Mouse (Mus musculus): ENCODE data around the gene Gabrg3. TPM values are rescaled to one million over a fixed set of nuclear protein-coding genes. Genes with fewer than 3 reads are reported as not detected.

Gabrg3 gene
- polyA plus RNA-seq, 1 experiment from 2014 or later, result 0.78 TPM

DNA sequence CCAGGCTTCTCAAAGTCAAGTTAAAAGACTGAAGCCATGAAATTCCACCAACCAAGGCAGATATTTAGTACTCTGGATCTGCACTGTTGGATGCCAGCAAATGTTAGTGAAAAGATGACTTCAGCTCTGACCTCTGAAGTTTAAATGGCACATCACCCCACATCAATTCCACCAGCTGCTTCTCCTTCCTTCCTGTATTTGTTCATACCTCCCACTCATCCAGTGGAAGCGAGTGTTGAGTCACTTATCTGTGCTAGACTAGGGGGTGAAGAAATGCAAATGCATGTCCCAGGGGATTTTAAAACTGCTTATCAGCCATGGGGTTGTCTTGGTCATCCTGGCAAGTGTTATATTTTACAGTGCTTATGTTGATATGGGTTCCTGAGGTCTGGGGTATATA is 79.7 kb downstream of the Gabrg3 start:
- 33% methylated on average over 1 of the region's 1 CpGs for WGBS
- ATAC-seq (ENCODE audit: insufficient number of reproducible peaks, insufficient read depth, low FRiP score, low read depth), result no peak
- no peak overlapping the region for H3K4me2 ChIP-seq (ENCODE audit: low read length)
- no peak overlapping the region for H3K27ac ChIP-seq (replicated peaks in 1 of 2; ENCODE audit: control insufficient read depth in 1 of 2, insufficient read depth in 1 of 2, low read depth in 2 of 2, low read length in 2 of 2)
- no peak overlapping the region for H3K9ac ChIP-seq (ENCODE audit: low read length)
- H3K27me3 ChIP-seq (ENCODE audit: control insufficient read depth, insufficient read depth, low read length), result no peaks in the 10 kb centered on the region
- no peak overlapping the region for H3K4me3 ChIP-seq (ENCODE audit: control insufficient read depth in 1 of 2, insufficient read depth in 1 of 2, low read depth in 1 of 2, low read length in 2 of 2)
- no peaks in the 10 kb centered on the region for H3K36me3 ChIP-seq (ENCODE audit: control insufficient read depth, insufficient read depth, low read length)
- H3K4me1 ChIP-seq (ENCODE audit: control insufficient read depth in 2 of 2, insufficient read depth in 2 of 2, low read length in 2 of 2), result no peaks in the 10 kb centered on the region
- no peaks in the 10 kb centered on the region for H3K9me3 ChIP-seq (ENCODE audit: control insufficient read depth, low read length)

DNA sequence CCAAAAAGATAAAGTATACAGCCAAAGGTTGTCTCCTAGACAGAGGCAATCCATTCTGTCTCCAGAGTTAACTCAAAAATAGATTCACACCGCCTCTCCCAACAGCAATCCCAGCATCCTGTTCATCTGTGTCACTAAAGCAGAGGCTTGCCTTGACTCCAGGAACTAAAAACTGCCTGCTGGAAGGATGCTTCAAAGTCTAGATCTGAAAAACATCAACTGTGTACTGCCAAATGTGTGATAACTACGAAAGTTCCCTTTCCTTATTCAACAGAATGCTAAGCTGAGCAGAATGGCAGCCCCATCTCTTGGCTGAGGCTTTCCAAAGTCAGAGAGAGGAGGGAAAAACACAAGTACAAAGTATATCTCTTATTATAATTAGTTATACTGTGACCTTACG is 90.3 kb downstream of the Gabrg3 start:
- H3K4me3 ChIP-seq (ENCODE audit: control insufficient read depth in 1 of 2, insufficient read depth in 1 of 2, low read depth in 1 of 2, low read length in 2 of 2), result no peak overlapping the region
- H3K36me3 ChIP-seq (ENCODE audit: control insufficient read depth, insufficient read depth, low read length), result no peaks in the 10 kb centered on the region
- no peaks in the 10 kb centered on the region for H3K27me3 ChIP-seq (ENCODE audit: control insufficient read depth, insufficient read depth, low read length)
- no peak for ATAC-seq (ENCODE audit: insufficient number of reproducible peaks, insufficient read depth, low FRiP score, low read depth)
- no peaks in the 10 kb centered on the region for H3K4me1 ChIP-seq (ENCODE audit: control insufficient read depth in 2 of 2, insufficient read depth in 2 of 2, low read length in 2 of 2)
- H3K9ac ChIP-seq (ENCODE audit: low read length), result no peak overlapping the region
- no peaks in the 10 kb centered on the region for H3K9me3 ChIP-seq (ENCODE audit: control insufficient read depth, low read length)
- H3K27ac ChIP-seq (replicated peaks in 1 of 2; ENCODE audit: control insufficient read depth in 1 of 2, insufficient read depth in 1 of 2, low read depth in 2 of 2, low read length in 2 of 2), result no peak overlapping the region
- H3K4me2 ChIP-seq (ENCODE audit: low read length), result no peak overlapping the region
- 64% methylated on average over 3 of the region's 3 CpGs for WGBS

DNA sequence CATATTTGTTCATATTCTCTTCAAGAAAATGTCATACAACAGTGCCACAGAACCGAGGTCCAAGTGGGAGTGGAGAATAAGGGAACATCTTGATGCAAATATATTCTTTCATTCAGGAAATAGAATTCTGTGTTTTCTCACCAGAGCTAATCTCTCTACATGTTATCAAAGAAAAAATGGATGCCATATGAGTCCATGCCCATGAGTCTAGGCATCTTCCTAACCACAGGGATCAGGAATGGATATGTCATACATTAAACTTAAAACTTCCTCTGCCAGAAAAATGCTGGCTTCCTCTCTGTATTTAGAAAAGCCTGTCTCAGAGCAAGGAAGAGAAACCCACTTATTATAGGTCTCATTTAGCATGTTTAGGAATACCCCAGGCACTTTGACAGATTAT is 92.9 kb downstream of the Gabrg3 start:
- Histone ChIP-seq H3K4me2 (ENCODE audit: low read length) (no peak overlapping the region), H3K9me3 (ENCODE audit: control insufficient read depth, low read length) (no peaks in the 10 kb centered on the region), H3K4me3 (ENCODE audit: control insufficient read depth in 1 of 2, insufficient read depth in 1 of 2, low read depth in 1 of 2, low read length in 2 of 2) (no peak overlapping the region), H3K36me3 (ENCODE audit: control insufficient read depth, insufficient read depth, low read length) (no peaks in the 10 kb centered on the region), H3K4me1 (ENCODE audit: control insufficient read depth in 2 of 2, insufficient read depth in 2 of 2, low read length in 2 of 2) (no peaks in the 10 kb centered on the region), H3K27ac (replicated peaks in 1 of 2; ENCODE audit: control insufficient read depth in 1 of 2, insufficient read depth in 1 of 2, low read depth in 2 of 2, low read length in 2 of 2) (no peak overlapping the region), H3K27me3 (ENCODE audit: control insufficient read depth, insufficient read depth, low read length) (no peaks in the 10 kb centered on the region), H3K9ac (ENCODE audit: low read length) (no peak overlapping the region)
- 56% methylated on average over 1 of the region's 1 CpGs for WGBS
- ATAC-seq (ENCODE audit: insufficient number of reproducible peaks, insufficient read depth, low FRiP score, low read depth), result no peak

DNA sequence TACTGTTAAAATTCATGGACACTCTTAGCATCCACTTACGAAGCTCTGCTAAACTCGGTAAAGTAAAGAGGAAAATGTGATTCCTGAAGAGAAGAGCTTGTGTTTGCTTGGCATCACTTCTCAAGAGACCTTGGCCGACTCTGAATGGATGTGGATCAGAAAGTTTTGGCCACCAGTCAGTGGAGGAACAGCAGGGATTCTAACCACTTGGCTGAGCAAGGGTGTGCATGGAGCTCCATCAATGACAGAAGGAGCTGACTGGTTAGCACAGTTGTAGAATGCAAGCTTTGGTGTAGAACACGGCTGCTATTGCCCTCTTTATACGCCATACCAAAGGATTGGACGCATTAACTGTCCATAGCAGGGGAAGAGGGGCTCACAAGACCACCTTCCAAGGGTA is 93.4 kb downstream of the Gabrg3 start:
- WGBS, result 77% methylated on average over 6 of the region's 6 CpGs
- no peak overlapping the region for H3K4me3 ChIP-seq (ENCODE audit: control insufficient read depth in 1 of 2, insufficient read depth in 1 of 2, low read depth in 1 of 2, low read length in 2 of 2)

DNA sequence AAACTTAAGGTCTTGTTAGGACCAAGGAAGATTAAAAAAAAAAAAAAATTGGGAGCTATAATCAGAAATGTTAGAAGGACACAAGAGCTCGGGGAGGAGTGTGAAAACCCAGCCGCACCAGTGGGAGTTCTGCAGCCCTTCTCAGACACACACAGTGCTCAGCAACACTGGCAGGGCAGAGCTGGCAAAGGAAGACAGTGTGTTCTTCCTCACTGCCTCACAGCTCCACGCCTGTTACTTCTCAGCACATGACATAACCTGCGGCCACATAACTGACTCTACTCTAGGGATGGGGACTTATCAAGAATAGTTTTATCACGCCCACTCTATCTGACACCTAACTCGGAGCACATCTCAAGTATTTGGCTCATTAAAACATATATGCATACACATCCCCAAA is 103.8 kb downstream of the Gabrg3 start:
- H3K27ac ChIP-seq (replicated peaks in 1 of 2; ENCODE audit: control insufficient read depth in 1 of 2, insufficient read depth in 1 of 2, low read depth in 2 of 2, low read length in 2 of 2), result no peak overlapping the region
- no peaks in the 10 kb centered on the region for H3K9me3 ChIP-seq (ENCODE audit: control insufficient read depth, low read length)
- H3K4me2 ChIP-seq (ENCODE audit: low read length), result no peak overlapping the region
- H3K9ac ChIP-seq (ENCODE audit: low read length), result no peak overlapping the region
- no peaks in the 10 kb centered on the region for H3K4me1 ChIP-seq (ENCODE audit: control insufficient read depth in 2 of 2, insufficient read depth in 2 of 2, low read length in 2 of 2)
- WGBS, result 67% methylated on average over 6 of the region's 6 CpGs
- no peak overlapping the region for H3K4me3 ChIP-seq (ENCODE audit: control insufficient read depth in 1 of 2, insufficient read depth in 1 of 2, low read depth in 1 of 2, low read length in 2 of 2)
- no peaks in the 10 kb centered on the region for H3K27me3 ChIP-seq (ENCODE audit: control insufficient read depth, insufficient read depth, low read length)
- H3K36me3 ChIP-seq (ENCODE audit: control insufficient read depth, insufficient read depth, low read length), result no peaks in the 10 kb centered on the region
- no peak for ATAC-seq (ENCODE audit: insufficient number of reproducible peaks, insufficient read depth, low FRiP score, low read depth)

More for the DNA sequence above, 93.4 kb downstream of the Gabrg3 start:
- Histone ChIP-seq H3K27ac (replicated peaks in 1 of 2; ENCODE audit: control insufficient read depth in 1 of 2, insufficient read depth in 1 of 2, low read depth in 2 of 2, low read length in 2 of 2) (no peak overlapping the region), H3K36me3 (ENCODE audit: control insufficient read depth, insufficient read depth, low read length) (no peaks in the 10 kb centered on the region), H3K9ac (ENCODE audit: low read length) (no peak overlapping the region), H3K4me1 (ENCODE audit: control insufficient read depth in 2 of 2, insufficient read depth in 2 of 2, low read length in 2 of 2) (no peaks in the 10 kb centered on the region), H3K4me2 (ENCODE audit: low read length) (no peak overlapping the region), H3K9me3 (ENCODE audit: control insufficient read depth, low read length) (no peaks in the 10 kb centered on the region), H3K27me3 (ENCODE audit: control insufficient read depth, insufficient read depth, low read length) (no peaks in the 10 kb centered on the region)
- ATAC-seq (ENCODE audit: insufficient number of reproducible peaks, insufficient read depth, low FRiP score, low read depth), result no peak

GRCm38 (mm10) chr7:57278841-57279240 is 108.1 kb downstream of the Gabrg3 start:
- H3K36me3 ChIP-seq (ENCODE audit: control insufficient read depth, insufficient read depth, low read length), result no peaks in the 10 kb centered on the region
- H3K9ac ChIP-seq (ENCODE audit: low read length), result no peak overlapping the region
- H3K4me1 ChIP-seq (ENCODE audit: control insufficient read depth in 2 of 2, insufficient read depth in 2 of 2, low read length in 2 of 2), result no peaks in the 10 kb centered on the region
- no peak overlapping the region for H3K27ac ChIP-seq (replicated peaks in 1 of 2; ENCODE audit: control insufficient read depth in 1 of 2, insufficient read depth in 1 of 2, low read depth in 2 of 2, low read length in 2 of 2)
- H3K9me3 ChIP-seq (ENCODE audit: control insufficient read depth, low read length), result no peaks in the 10 kb centered on the region
- WGBS, result 74% methylated on average over 3 of the region's 3 CpGs
- no peak for ATAC-seq (ENCODE audit: insufficient number of reproducible peaks, insufficient read depth, low FRiP score, low read depth)
- no peak overlapping the region for H3K4me3 ChIP-seq (ENCODE audit: control insufficient read depth in 1 of 2, insufficient read depth in 1 of 2, low read depth in 1 of 2, low read length in 2 of 2)
- no peaks in the 10 kb centered on the region for H3K27me3 ChIP-seq (ENCODE audit: control insufficient read depth, insufficient read depth, low read length)
- no peak overlapping the region for H3K4me2 ChIP-seq (ENCODE audit: low read length)

- no peaks in the 10 kb centered on the region for H3K36me3 ChIP-seq (ENCODE audit: control insufficient read depth, insufficient read depth, low read length)
- no peaks in the 10 kb centered on the region for H3K27me3 ChIP-seq (ENCODE audit: control insufficient read depth, insufficient read depth, low read length)
Measured at GRCm38 (mm10) chr7:57260201-57260600, 126.8 kb downstream of the Gabrg3 start.

DNA sequence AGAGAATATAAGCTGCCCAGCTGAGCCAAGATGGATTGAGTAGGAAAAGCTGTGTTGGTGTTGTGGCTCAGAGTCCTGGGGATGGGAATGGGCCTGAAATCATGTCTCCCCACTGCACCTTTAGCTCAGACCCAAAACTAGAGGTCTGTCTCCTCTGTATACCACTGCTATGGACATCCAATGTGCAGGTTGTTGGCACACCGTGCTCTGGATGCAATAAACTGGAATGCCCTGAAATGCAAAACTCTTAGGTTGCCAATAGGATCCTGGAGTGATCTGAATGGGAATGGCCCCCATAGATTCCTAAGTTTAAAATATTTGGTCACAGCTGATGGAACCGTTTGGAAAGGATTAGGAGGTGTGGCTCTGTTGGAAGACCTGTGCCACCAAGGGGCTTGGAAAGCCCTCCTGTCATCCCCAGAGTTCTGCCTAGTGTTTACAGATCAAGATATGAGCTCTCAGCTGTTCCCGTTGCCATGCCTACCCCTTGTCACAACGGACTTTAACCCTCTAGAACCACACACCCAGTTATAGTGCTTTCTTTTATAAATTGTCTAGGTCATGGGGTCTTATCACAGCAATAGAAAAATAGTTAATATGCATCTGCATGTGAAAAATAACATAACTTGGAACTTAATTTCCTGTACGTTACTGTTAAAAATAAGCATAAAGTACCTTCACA is 128.0 kb downstream of the Gabrg3 start:
- H3K4me1 ChIP-seq (ENCODE audit: control insufficient read depth in 2 of 2, insufficient read depth in 2 of 2, low read length in 2 of 2), result no peaks in the 10 kb centered on the region
- no peaks in the 10 kb centered on the region for H3K36me3 ChIP-seq (ENCODE audit: control insufficient read depth, insufficient read depth, low read length)
- no peak overlapping the region for H3K4me3 ChIP-seq (ENCODE audit: control insufficient read depth in 1 of 2, insufficient read depth in 1 of 2, low read depth in 1 of 2, low read length in 2 of 2)
- no peak overlapping the region for H3K9ac ChIP-seq (ENCODE audit: low read length)
- no peak for ATAC-seq (ENCODE audit: insufficient number of reproducible peaks, insufficient read depth, low FRiP score, low read depth)
- 0 out of 2 replicates have a peak, but pooled peaks cover 2% of the 10 kb centered on the region for H3K9me3 ChIP-seq (ENCODE audit: control insufficient read depth, low read length)
- no peaks in the 10 kb centered on the region for H3K27me3 ChIP-seq (ENCODE audit: control insufficient read depth, insufficient read depth, low read length)
- no peak overlapping the region for H3K4me2 ChIP-seq (ENCODE audit: low read length)
- 65% methylated on average over 5 of the region's 5 CpGs for WGBS
- no peak overlapping the region for H3K27ac ChIP-seq (replicated peaks in 1 of 2; ENCODE audit: control insufficient read depth in 1 of 2, insufficient read depth in 1 of 2, low read depth in 2 of 2, low read length in 2 of 2)

More at GRCm38 (mm10) chr7:57260201-57260600, 126.8 kb downstream of the Gabrg3 start:
- Histone ChIP-seq H3K4me2 (ENCODE audit: low read length) (no peak overlapping the region), H3K4me1 (ENCODE audit: control insufficient read depth in 2 of 2, insufficient read depth in 2 of 2, low read length in 2 of 2) (no peaks in the 10 kb centered on the region), H3K4me3 (ENCODE audit: control insufficient read depth in 1 of 2, insufficient read depth in 1 of 2, low read depth in 1 of 2, low read length in 2 of 2) (no peak overlapping the region), H3K9ac (ENCODE audit: low read length) (no peak overlapping the region), H3K9me3 (ENCODE audit: control insufficient read depth, low read length) (0 out of 2 replicates have a peak, but pooled peaks cover 2% of the 10 kb centered on the region), H3K27ac (replicated peaks in 1 of 2; ENCODE audit: control insufficient read depth in 1 of 2, insufficient read depth in 1 of 2, low read depth in 2 of 2, low read length in 2 of 2) (no peak overlapping the region)
- 59% methylated on average over 1 of the region's 1 CpGs for WGBS
- ATAC-seq (ENCODE audit: insufficient number of reproducible peaks, insufficient read depth, low FRiP score, low read depth), result no peak

Measured in heart, embryonic 14.5 days (tissue).